Mouse (Mus musculus): ENCODE measurements around the gene Kif5a.
"Not testable (repeated sequence)": the region's sequence is repeated elsewhere in the genome, so short reads cannot be mapped to it uniquely, and the experiment has no call there.

Gene Kif5a

DNA sequence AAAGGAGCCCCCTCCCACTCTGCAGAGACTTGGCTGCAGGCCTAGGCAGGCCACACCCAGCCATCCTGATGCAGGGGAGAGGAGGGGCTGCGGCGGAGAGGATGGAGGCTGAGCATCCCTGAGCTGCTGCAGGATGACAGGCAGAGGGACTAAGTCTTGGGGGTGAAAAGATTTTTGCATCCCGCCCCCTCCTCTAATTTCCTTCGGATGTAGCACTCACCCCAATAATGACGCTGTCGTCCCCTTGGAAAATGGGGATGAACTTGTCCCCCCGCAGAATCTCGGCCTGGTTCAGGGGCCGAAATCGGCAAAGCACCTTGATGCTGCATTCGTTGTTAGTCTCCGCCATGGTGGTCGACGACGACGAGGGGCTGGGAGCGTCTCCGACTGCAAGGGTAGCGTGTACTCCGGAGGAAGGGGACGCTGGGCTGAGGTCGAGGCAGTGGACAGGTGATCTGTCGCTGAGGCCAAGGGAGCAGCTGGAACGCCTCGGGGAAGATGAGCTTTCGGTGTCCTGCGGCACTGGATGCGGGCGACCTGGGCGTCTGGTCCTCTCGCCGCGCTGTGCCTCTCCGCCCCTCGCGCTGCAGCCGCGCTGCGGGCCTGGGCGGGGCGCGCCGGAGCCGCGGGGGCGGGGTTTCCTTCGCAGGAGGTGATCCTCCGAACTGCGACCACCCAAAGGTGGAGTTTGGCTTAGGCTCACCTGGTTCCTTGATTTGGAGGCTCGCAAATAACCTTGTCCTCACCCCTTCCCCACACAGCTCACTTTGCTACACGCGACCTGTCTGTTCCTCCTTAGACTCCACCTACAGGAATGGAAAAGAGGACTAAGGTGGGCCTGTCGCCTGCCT is at the start of gene Kif5a:
TSS of gene Kif5a (minus strand) at position 801 of the 851 bp plus-strand sequence.
- in situ Hi-C loops (cut with MboI; ENCODE audit: low pct_unique_long_range_greater_than_20kb in 1 of 2, low sequenced_read_pairs in 2 of 2, unreplicated experiment in 1 of 2) = no loop called here

DNA sequence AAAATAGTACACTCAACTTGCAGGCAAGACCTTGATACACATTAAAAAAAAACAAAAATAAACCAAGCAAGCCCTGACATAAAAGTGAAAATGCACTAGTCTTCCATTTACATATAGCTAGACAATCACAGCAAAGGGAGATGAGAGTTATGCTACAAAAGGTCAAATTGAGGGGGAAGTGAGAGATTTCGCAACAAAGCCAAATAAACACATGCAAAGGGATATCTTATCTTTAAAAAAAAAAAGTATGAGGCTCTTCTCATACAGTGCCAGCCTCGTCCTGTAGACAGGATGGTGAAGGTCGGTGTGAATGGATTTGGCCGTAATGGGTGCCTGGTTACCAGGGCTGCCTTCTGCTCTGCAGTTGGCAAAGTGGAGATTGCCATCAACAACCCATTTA is 49.7 kb upstream of the Kif5a start:
- in situ Hi-C loops (cut with MboI; ENCODE audit: low pct_unique_long_range_greater_than_20kb in 1 of 2, low sequenced_read_pairs in 2 of 2, unreplicated experiment in 1 of 2) = no loop called here

DNA sequence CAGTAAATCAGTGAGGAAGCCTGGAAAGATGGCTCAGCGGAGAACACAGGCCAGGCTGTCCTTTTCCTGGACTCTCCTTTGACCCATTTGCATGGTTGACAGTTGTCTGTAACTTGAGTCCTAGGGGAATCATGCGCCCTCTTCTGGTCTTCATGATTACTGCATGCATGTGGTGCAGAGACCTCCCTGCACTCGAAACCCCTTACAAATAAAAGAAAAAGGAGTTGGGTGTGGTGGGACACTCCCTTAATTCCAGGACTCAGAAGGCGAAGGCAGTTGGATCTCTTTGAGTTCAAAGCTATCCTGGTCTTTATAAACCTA is 49.2 kb upstream of the Kif5a start:
- in situ Hi-C loops (cut with MboI; ENCODE audit: low pct_unique_long_range_greater_than_20kb in 1 of 2, low sequenced_read_pairs in 2 of 2, unreplicated experiment in 1 of 2) = no loop called here

DNA sequence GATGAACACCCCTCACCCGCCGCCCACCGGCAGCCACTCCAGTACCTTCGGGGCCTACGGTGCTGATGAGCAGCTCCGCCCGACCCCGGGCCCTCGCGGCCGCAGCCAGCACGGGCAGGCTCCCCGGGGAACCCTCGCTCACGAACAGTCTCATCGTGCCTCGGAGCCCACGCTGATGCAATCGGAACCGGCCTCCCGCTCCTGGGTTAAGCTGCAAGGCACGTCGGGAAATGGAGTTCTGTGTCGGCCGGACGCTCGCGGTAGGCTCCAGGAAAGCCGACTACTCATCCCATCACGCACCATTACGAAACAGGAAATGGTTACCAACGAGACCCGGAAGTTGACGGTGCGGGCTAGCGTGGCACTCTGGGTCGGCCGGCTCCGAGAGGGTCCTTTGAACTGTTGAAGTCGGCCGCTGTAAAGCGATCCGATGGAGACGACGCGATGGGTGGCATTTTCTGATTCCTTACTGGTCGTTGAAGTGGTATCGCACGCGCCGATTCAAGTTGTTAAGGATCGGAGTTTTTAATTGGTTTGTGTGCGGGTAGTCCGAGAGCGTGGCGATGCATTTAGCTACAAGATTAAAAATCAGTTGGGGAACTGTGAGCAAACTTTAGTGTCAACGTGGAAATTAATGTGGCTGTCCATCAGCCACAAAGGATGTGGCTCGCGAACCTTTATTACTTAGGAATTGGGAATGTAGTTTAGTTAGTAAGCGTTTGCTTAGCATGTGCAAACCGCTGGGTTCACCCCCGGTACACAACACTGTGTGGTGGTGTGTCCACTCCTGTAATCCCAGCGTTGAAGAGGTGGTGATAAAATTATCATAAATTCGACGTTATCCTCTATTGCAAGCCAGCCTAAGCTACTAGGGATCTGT is 48.6 kb upstream of the Kif5a start, which contains the start of gene Mars:
TSS of gene Mars (minus strand) at position 311 of the 880 bp plus-strand sequence.
- in situ Hi-C loops (cut with MboI; ENCODE audit: low pct_unique_long_range_greater_than_20kb in 1 of 2, low sequenced_read_pairs in 2 of 2, unreplicated experiment in 1 of 2) = no loop called here

DNA sequence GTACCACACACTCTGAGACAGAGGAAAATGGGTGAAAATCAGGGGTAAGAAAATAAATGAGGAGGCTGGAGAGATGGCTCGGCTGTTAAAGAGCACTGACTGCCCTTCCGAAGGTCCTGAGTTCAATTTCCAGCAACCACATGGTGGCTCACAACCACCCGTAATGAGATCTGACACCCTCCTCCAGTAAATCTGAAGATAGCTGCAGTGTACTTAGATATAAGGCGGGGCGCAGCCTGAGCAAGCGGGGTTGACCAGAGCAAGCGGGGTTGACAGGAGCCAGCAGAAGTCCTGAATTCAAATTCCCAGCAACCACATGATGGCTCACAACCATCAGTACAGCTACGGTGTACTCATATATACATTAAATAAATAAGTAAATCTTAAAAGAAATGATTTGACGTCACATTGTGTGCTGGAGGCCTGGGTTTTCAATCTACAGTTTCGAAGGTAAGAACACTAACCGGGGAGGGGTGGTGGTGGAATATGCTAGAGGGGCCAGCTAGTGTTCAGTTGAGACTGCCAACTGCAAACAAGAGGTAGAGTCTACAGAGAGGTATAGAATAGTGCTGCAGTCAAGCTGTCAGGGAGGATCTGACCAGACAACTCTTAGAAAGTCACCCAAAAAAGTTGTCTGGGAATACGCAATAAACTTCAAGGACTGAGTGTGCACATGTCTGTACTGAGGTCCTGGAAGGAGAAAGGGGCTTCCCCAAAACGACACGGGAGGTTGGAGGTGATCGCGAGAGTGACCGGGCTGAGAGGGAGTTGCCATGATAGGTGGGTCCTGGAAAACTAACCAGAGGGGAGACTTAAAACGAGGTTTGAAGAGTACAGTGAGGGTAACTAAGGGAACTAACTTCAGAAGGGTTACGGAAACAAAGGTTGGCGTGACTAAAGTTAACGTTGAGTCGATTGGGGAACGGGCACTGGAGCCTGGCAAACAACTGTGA is 47.7 kb upstream of the Kif5a start:
- in situ Hi-C loops (cut with MboI; ENCODE audit: low pct_unique_long_range_greater_than_20kb in 1 of 2, low sequenced_read_pairs in 2 of 2, unreplicated experiment in 1 of 2) = no loop called here

DNA sequence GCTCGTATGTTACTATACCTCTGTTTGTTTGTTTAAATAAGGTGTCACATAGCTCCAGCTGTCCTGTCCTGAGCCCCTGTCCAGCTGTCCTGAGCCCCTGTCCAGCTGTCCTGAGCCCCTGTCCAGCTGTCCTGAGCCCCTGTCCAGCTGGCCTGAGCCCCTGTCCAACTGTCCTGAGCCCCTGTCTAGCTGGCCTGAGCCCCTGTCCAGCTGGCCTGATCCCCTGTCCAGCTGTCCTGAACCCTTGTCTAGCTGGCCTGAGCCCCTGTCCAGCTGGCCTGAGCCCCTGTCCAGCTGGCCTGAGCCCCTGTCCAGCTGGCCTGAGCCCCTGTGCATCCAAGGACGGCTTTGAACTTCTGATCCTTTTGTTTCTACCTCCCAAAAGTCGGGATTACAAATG is 46.0 kb upstream of the Kif5a start:
- in situ Hi-C loops (cut with MboI; ENCODE audit: low pct_unique_long_range_greater_than_20kb in 1 of 2, low sequenced_read_pairs in 2 of 2, unreplicated experiment in 1 of 2) = not testable (repeated sequence)

DNA sequence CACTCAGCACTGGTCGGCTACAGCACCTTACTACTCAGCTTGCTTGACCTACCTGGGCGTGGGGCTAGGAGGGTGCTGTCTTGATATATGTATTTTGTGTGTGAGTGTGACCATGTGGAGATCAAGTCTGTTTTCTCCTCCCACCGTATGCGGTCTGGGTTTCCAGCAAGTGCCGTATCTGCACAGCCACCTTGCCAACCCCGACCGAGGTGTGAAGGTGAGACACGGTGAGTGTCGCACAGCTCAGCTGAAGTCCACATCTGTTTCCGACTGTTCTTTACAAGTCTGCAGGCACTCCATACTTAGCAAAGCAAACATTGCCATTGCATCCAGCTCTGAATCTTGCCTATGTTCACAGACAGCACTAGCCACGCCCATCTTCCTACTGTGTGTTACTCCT is 40.0 kb upstream of the Kif5a start:
- in situ Hi-C loops (cut with MboI; ENCODE audit: low pct_unique_long_range_greater_than_20kb in 1 of 2, low sequenced_read_pairs in 2 of 2, unreplicated experiment in 1 of 2) = no loop called here

DNA sequence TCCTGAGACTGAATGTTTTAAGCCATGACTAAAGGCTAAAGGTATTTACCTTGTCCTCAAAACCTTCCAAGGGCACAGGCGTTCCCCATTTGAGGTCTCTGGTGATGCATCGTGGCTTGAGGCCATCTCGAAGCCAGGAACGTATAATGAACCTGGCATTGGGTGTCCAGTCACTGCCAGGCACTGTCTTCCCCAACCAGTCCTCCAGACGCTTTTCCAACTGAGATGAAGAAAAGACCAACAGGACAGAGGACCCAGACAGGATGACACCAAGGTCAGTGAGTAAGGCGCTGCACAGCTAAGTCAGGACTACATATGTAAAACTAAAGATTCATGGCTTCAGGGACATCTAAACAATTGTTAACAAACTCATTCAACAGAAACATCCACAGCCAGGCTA is 37.2 kb upstream of the Kif5a start:
- in situ Hi-C loops (cut with MboI; ENCODE audit: low pct_unique_long_range_greater_than_20kb in 1 of 2, low sequenced_read_pairs in 2 of 2, unreplicated experiment in 1 of 2) = no loop called here

DNA sequence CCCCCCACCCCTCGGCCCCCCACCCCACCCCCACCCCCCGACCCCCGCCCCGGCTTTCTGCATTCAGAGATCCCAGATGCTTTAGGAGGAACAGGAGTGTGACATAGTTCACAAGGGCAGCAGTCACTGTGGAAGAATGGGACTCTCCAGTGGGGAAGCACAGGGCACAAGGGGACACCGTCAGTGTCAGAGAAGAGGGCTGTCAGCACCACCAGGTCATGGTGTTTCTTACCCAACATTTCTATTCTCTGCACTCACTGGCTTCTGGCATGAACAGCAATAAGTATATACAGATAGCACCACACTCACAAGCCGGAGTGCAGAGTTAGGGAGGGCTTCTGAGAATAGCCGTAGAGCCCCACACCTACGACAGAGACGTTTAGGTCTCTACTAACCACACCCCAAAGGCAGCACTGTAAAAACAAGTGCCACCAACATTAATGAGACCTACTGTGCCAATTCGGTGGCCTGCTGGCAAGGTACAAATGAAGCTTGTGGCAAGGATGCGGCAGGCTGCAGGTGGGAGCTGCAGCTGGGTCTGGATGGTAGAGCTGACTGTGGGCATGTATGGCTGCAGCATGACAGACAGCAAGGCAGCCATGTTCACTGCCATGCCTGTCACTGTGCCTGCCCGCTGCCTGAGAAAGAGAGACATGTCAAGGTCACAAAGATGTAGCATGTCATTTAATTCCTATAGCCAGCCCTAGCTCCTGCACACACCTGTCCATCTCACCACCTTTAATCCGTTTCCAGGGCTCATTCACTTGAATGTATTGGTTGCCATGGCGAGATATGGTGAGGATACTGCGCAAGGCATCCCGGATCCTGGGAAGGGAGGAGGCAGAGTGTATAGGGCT is 34.1 kb upstream of the Kif5a start:
- in situ Hi-C loops (cut with MboI; ENCODE audit: low pct_unique_long_range_greater_than_20kb in 1 of 2, low sequenced_read_pairs in 2 of 2, unreplicated experiment in 1 of 2) = no loop called here

DNA sequence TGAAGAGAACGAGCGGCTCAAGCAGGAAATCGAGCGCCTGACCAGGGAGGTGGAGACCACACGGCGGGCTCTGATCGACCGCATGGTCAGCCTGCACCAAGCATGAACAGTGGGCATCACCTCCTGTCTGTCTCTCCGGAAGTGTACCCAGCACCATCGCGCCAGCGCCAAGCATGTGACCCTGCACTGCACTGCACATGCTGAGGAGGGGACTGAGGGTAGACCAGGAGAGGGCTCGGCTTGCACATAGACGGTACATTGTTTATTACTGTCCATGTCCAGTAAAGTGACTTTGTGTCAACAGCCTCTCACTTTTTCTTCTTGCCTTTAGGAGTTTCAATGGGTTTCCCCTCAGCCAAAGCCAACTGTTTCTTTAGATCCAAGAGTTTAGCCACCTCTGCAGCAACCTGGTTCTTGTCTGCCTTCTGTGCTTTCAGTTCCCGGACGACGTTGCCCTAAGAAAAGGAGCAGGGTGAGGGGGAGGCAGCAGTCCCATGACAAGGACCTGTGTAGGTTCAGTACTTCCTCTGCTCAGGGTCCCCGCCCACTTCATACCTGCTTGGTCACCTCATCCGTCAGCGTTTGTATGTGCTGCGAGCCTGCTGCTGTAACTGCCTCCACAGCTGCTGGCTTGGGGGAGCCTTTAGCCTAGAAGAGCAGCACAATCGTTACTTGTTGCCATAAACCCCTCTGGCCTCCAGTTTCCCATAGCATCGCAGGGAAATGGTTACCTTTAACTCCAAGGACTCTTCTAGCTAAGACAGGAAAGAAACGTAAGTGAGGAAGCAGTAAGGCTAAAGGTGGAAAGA is 33.0 kb upstream of the Kif5a start:
- in situ Hi-C loops (cut with MboI; ENCODE audit: low pct_unique_long_range_greater_than_20kb in 1 of 2, low sequenced_read_pairs in 2 of 2, unreplicated experiment in 1 of 2) = no loop called here

DNA sequence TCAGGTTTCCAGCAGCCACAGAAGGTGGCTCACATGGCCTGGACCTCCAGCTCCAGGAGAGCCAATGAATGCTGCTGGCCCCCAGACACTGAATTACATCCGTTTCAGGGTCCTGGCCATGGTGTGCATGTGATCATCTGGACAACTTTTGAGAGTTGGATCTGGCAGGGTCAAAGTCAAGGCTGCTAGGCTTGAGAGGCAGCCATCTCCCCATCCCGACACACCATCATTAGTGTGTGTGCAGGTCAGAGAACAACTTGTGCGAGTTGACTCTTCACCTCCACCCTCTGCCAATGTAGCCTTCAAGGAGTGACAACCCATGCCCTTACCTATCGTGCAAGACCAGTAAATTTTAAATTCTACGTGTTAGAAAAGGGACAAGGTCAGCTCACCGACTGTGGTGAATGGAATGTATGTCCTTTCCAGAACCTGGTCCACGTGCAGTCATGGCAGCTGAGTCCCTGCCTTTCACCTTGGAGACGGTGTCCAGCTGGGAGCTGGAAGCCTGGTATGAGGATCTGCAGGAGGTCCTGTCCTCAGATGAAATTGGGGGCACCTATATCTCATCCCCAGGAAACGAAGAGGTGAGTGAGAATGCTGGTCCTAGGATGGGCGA is 31.9 kb upstream of the Kif5a start:
- in situ Hi-C loops (cut with MboI; ENCODE audit: low pct_unique_long_range_greater_than_20kb in 1 of 2, low sequenced_read_pairs in 2 of 2, unreplicated experiment in 1 of 2) = no loop called here

DNA sequence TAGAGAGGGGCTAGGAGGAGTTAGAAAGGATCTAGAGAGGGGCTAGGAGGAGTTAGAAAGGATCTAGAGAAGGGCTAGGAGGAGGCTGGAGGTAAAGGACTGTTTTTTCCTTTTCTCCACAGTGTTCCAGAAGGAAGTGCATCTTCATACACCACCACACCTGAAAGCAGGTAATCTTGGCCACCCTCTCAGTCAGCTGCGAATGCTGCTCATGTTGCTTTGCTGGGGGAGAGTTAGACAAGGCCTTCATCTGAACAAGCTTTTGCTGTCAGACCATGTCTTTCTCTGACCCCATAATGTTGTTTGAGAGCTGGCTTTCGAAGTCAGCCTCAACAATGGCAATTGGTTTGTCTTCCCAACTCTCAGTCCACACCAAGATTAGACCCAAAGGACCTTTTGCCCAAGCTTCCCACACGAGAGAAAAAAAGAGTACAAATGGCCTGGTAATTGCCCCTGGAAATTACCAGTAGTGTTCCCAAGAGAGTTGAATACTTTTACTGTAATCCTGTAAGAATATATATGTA is 30.5 kb upstream of the Kif5a start:
- in situ Hi-C loops (cut with MboI; ENCODE audit: low pct_unique_long_range_greater_than_20kb in 1 of 2, low sequenced_read_pairs in 2 of 2, unreplicated experiment in 1 of 2) = no loop called here

DNA sequence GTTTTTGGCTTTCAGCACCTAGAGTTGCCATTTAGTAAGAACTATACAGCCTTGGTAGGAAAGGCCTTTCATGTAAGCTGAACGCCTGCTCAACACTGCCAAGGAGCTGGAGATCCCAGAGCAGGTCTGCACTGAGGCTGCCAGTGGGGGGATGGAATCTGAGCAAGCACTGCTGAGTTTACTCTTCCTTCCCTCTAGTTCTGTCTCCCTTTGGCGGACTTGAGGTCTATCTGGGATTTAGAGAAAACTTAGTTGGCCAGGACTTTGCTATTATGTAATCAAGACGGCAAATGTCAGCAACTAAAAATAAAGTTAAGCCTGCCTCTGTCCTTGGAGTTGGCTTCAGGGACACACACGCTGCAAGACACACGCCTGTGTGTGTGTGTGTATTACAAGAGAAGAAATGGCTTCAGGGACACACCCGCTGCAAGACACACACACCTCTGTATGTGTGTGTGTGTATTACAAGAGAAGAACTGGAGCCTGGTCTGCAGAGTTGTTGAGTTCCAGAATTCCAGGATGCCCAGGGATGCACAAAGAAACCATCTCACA is 29.9 kb upstream of the Kif5a start:
- in situ Hi-C loops (cut with MboI; ENCODE audit: low pct_unique_long_range_greater_than_20kb in 1 of 2, low sequenced_read_pairs in 2 of 2, unreplicated experiment in 1 of 2) = no loop called here

DNA sequence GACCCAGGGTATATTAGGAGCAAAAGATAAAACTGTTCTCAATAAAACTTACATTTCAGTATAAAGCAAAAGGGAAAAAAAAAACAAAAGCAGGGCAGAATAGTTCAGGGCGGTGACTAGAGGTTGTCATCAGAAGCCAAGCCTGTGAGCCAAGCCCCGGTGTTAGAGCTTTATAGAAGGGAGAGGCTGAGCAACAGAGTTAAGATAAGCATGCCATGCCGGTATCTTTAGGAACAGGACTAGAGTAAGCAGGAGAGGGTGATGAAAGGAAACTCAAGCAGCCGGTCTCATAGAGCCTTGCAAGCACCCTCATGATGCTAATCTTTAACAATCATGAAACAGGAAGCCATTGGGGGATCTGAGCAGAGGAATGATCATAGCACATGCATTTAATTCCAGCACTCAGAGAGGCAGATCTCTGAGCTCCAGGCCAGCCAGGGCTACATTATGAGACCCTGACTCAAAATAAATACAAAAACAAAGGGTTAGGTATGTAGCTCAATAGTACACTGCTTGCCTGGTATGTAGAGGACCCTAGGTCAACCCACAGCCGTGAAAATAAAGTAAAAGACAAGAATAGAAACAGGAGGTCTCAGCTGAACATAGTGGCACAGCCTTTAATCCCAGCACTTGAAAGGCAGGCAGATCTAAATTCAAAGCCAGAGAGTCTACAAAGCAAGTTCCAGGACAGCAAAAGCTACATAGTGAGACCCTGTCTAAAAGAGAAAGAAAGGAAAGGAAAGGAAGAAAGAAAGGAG is 28.9 kb upstream of the Kif5a start:
- in situ Hi-C loops (cut with MboI; ENCODE audit: low pct_unique_long_range_greater_than_20kb in 1 of 2, low sequenced_read_pairs in 2 of 2, unreplicated experiment in 1 of 2) = no loop called here
